Mouse (Mus musculus) lung, postnatal 25 days (tissue): ENCODE results near the gene Rarg.

Source experiments
- DNase-seq: peaks from one replicate; pipeline ENCODE4 v3.0.0; 2022; ENCODE audit warnings: low spot score

Gene Rarg

DNA sequence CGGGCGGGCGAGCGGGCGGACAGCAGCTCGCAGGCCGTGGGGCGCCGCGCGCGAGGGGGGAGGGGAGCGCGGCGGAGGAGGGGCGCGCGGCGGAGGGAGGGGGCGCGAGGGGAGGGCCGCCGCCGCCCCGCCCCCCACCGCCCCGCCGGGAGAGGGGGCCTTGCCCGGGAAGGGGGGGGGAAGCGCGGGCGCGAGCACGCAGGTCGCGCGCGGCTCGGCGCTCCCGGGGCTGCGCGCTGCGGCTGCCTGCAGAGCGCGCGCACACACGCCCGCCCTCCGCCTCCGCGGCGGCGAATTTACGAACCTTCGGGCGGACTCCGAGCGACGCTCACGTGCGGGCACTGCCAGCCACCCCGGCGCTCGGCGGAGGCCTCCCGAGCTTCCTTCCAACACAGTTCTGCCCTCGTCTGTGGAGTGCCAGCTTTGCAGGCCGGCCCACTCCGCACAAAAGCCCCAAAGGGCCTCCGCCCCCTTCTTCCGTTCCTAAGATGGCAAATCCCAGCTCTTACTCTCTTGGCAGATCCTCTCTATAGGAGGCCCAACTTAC is 53.4 kb downstream of the Rarg start:
- peak; percentile 46 for DNase-seq

DNA sequence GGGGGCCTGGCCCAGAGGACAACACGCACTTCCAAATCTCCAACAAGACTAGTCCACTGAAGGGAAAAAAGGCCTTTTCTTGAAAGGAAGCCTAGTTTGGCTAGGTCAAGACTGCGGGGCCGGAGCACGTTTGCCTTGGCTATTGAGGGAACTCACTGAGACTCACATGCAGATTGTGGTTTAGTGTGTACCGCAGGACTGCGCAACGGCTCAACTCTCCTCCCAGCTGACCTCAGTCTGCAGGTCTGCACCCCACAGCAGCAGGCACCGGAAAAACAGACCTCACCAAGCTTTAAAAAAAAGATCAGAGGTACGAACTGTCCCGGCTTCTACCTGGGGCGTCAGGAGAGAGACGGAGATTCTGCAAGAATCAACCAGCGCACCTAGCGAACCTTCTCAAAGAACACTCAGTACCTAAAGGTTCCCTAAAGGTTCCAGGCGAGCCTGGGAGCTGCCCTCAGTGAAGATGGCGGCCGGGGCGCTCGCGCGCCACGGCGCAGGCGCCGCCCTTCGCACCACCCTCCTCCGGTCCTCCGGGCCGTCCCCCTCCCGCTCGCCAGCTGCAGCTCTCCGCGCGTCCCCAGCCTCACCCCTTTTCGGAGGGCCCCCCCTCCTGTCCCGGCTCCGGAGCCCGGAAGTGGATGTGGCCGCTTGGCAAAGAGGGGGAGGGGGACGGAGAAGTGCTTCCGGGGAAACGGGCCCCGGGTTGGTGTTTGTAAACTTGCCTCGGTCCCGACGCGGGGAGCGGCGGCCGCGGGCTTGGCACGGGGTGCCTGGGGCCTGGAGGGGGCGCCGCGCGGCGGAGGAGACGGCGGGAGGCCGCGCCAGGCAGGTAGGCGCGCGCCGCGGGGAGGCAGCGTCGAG is 54.1 kb downstream of the Rarg start, which contains the start of gene Zfp740:
TSS of gene Zfp740 (plus strand) at position 279 of the 864 bp plus-strand sequence.
- DNase-seq = peak; percentile 97

DNA sequence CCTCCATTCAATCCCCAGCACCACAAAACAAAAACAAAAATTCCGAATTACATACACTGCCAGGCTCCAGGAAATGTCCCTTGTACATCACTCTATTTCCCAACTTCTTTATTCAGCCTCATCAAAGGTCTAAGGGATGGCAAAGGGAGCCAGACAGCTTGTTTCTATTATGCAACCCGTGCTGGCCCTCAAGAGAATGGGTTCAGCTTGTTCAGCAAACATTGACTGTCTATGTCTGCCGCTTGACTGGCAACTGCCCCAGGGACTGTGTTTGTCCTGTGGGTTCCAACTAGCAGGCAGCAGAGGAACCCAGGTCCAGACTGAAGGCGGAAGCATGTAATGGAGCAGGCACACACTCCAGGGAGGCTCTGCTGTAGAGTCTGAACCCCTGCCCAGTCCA is 58.5 kb downstream of the Rarg start:
- peak; percentile 62 for DNase-seq

DNA sequence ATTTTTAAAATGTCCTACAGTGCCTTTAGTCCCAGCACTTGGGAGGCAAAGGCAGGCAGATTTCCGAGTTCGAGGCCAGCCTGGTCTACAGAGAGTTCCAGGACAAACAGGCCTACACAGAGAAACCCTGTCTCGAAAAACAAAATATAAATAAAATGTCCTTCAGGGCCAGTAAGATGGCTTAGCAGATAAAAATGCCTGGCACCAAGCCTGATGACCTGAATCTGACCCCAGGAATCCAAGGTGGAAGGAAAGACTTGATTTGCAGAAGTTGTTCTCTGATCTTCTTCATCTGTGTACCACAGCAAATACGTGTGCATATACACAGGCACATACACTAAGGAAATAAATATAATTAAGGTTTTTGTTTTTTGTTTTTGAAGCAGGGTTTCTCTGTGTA is 61.9 kb downstream of the Rarg start:
- DNase-seq = no peak

DNA sequence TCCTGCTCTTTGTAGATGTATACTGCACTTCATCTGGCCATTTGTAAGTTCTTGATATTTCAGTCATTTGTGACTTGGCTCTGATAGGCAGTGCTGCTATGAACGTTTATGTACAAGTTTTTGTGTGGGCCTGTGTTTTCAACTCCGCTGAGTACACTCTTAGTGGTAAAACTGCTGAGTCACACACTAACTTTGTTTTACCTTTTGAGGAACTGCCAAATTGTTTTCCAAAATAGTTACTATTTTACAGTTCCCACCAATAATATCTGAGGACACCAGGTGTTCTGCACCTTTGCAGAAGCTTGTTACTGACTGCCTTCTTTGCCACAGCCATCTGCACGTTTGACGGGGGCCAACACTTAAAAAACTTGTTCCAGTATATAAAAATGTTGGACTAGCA is 62.9 kb downstream of the Rarg start:
- DNase-seq = no peak

DNA sequence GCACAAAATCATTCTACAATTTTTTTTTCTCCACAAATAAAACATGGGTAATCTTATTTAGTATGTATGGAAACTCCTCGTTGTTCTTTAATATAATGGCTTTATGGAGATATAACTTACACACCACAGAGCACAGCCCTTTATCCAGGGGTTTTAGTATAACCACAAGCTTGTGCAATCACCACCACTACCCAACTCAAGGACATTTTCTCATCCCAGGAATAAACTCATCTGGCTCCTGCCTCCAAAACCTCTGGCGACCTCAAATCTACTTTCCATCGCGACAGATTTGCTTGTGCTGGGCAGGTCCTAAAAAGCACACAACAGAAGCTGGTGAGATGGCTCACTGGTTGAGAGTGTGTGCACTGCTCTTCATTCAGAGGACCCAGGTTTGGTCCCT is 63.7 kb downstream of the Rarg start:
- DNase-seq = no peak

DNA sequence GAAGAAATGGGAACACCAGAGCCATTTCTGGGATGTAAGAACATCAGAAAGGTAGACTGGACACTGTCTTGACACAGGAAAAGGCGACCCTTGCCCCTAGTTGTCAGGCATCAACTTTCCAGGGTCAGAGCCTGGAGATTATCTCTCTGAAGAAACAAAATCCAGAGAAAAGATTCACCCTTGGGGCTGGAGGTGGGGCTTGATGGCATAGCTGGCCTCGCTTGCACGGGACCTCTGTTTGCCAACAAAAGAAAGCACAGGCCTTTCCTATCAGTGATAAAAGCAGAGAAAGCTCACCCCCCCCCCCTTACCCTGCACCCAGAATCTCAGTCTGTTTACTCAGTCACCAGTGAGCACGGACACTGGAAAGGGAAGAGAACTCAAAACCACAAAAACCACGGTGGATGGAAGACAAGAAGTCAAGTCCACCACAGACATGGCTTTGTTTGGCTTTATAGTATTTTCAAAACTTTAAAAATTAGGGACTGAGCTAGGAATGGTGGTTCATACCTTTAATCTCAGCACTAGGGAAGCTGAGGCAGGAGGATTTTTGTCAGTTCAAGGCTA is 64.4 kb downstream of the Rarg start:
- no peak for DNase-seq

DNA sequence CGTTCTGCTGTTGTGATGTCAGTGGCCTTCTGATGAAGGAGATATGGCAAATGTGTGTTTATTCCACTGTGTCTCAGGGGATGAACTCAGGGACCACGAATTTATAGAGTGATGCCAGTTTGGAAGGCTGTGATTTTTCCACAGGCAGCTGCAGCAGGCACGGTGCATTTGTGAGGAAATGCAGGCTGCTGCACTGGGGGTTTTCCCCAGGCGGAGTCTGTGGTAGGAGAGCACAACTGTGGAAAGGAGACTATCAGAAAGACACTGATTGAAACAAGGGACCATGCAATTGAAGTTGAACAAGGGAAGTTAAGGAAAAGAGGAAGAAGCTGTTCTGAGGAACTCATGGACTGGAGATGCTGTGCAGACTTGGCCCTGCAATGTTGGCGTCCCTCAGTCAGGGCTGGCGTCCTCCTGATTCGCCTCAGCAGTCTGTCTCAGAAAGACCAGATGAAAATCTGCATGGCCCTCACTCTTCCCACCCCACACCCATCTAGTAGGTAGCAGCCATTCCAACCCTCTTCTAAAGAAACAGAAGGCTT is 65.0 kb downstream of the Rarg start:
- no peak for DNase-seq

DNA sequence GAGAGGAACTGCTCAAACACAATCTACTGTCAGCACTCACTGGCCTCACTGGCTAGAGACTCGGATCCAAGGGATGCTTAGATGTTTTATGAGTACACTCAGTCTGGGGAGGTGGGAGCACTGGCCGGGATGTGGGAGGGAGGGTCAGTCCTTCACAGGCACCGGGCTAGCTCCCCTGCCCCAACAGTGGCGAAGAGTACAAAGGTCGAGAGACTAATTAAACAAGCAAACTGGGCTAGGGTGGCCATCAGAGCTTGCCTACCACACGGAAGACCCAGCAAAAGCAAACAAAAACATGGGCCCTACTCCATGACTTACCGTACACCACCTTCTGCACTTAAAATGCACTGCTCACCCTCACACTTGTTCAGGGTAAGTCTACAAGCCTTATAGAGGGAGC is 65.6 kb downstream of the Rarg start:
- no peak for DNase-seq

DNA sequence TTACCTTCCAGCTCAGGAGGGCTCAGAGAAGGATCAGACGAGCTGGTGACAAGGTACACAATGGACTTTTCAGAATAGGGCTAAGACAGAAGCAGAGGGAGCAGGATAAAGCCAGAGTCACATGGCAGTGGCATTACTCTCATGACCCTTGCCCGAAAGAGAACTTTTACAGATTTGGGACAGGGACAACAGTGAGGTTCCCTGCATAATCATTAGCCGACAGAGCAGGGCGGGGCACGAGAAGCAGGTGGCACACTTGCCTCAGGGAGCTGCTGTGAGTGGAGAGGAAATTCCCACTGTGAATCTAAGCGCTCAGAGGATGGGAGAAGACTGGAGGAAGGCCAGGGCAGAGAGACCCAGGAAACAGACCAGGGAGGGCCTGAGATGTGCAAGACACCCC is 68.4 kb downstream of the Rarg start:
- no peak for DNase-seq

DNA sequence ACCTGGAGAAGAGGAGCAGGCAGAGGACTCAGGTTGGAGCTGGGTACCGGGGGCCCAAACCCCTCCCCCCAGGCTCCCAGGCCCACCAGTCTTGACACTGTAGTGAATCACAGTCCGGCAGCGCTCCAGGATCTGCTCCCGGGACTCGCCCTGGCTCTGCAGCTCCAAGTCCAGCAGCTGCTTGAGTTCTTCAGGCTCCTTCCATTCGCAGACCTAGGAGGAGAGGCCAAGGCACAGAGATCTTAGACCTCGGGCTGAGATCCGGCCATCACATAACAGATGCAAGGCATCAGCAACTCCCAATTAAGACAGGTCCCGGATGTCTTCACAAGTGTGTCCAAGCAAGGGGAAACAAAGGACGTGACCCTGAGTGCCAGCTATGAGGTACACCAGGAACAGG is 69.2 kb downstream of the Rarg start:
- peak; percentile 65 for DNase-seq

DNA sequence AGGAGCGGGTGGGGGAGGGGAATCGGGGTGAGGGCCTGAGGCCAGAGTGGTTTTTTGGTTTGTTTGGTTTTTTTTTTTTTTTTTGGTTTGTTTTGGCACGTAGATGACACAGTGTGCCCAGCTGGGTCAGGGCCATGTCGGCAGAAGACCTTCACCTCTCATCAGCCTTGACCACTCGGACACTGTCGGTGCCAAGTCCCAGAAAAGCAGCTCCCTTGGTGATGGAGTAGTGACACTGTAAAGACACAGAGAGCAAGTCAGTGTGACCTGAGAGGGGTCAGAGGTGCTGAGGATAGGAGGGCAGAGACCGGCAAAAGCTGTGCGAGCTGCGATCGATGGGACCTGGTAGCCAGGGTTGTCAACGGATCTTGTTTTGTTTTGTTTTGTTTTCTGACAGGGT is 71.1 kb downstream of the Rarg start:
- DNase-seq = no peak
